Comparison of ENCODE assay signal across 9 mouse cellular contexts in genomic region chrX:8090346-8090953, GRCm38 (mm10). TPM values are rescaled to one million over a fixed set of nuclear protein-coding genes. Genes with fewer than 3 reads are reported as not detected.
A peak's percentile ranks its signal among the peaks of the same experiment; 100 is the strongest.
DNase-seq lines count a peak whose midpoint lies in the region; ATAC-seq and TF ChIP-seq lines count a peak whose summit lies in the region.
"Had no signal": no experiment of that assay in that cellular context is flagged by ENCODE, and none has a peak within 500 bp of the region (broad histone marks: within the 10 kb centered on the region; RNA-seq: fewer than 3 reads in every experiment).

TSS of gene Was (minus strand) at chrX:8090498.

- H3K4me3 ChIP-seq in forebrain, embryonic 12.5 days (replicated peaks): no peak within 1 kb of the TSS
- no peak within 1 kb of the TSS for H3K4me3 ChIP-seq in neural tube, embryonic 15.5 days (replicated peaks)
- H3K4me3 ChIP-seq in left cerebral cortex, adult 2 months: no peak within 1 kb of the TSS

- no peak within 1 kb of the TSS for H3K9ac ChIP-seq in forebrain, embryonic 12.5 days
- H3K9ac ChIP-seq in neural tube, embryonic 15.5 days (replicated peaks): no peak within 1 kb of the TSS

- ATAC-seq in megakaryocyte-erythroid progenitor cell, adult 5-6 weeks (replicated peaks; ENCODE audit: low FRiP score, low TSS enrichment, poor library complexity, severe bottlenecking): peak; percentile 74
- ATAC-seq in forebrain, embryonic 12.5 days (ENCODE audit: low FRiP score): no peak
- no peak for ATAC-seq in neural tube, embryonic 15.5 days (ENCODE audit: low FRiP score)

- no peak within 1 kb of the TSS for H3K27ac ChIP-seq in forebrain, embryonic 12.5 days
- H3K27ac ChIP-seq in neural tube, embryonic 15.5 days (replicated peaks): no peak within 1 kb of the TSS
- H3K27ac ChIP-seq in left cerebral cortex, adult 2 months: no peak within 1 kb of the TSS

- no peaks in the 10 kb centered on the region for H3K36me3 ChIP-seq in forebrain, embryonic 12.5 days (replicated peaks)
- no peaks in the 10 kb centered on the region for H3K36me3 ChIP-seq in neural tube, embryonic 15.5 days

- peak; percentile 10 to 16 for DNase-seq in lung, adult 18-20 months
- DNase-seq in lung, postnatal 10 days: no peak
- DNase-seq in heart, postnatal 36 days: peak; percentile 5 to 18
- no peak for DNase-seq in kidney, adult 11 months
- DNase-seq in left cerebral cortex, adult 2 months (ENCODE audit: extremely low spot score in 1 of 2, low spot score in 2 of 2): no peak
- DNase-seq: kidney, adult 8-10 months had no signal

- no peaks in the 10 kb centered on the region for H3K27me3 ChIP-seq in forebrain, embryonic 12.5 days
- H3K27me3 ChIP-seq in neural tube, embryonic 15.5 days (replicated peaks): no peaks in the 10 kb centered on the region

- no peaks in the 10 kb centered on the region for H3K9me3 ChIP-seq in forebrain, embryonic 12.5 days
- H3K9me3 ChIP-seq in neural tube, embryonic 15.5 days (replicated peaks): no peaks in the 10 kb centered on the region

- TF ChIP-seq CTCF in left cerebral cortex, adult 2 months (IDR thresholded peaks at IDR 0.05): no peak

- no peak within 1 kb of the TSS for H3K4me2 ChIP-seq in forebrain, embryonic 12.5 days
- H3K4me2 ChIP-seq in neural tube, embryonic 15.5 days: no peak within 1 kb of the TSS

- H3K4me1 ChIP-seq in forebrain, embryonic 12.5 days: no peaks in the 10 kb centered on the region
- H3K4me1 ChIP-seq in neural tube, embryonic 15.5 days: no peaks in the 10 kb centered on the region

- 88% methylated on average over 14 of the region's 14 CpGs for WGBS in forebrain, embryonic 12.5 days
- whole genome bisulfite sequencing in neural tube, embryonic 15.5 days: 88% methylated on average over 13 of the region's 14 CpGs

- intact Hi-C loops in heart, postnatal 36 days (cut with DNase I): no loop called here
- intact Hi-C loops in left cerebral cortex, adult 2 months (cut with DNase I): no loop called here

RNA-seq across cellular contexts. Expression of gene Was, which starts in this region (rescaled TPM):
- 1 to 10 TPM; 1.9 to 2.5 TPM for total RNA-seq in heart, postnatal 36 days (2021)
- total RNA-seq in megakaryocyte-erythroid progenitor cell, adult 5-6 weeks (2014; fragmentation: Nextera tagmentation): 39.5 and 46.0 TPM in 2 replicates
- total RNA-seq in megakaryocyte-erythroid progenitor cell, adult 5-6 weeks (2017): 56.1 and 61.3 TPM in 2 replicates
- 0.09 and 0.17 TPM in 2 replicates for polyA plus RNA-seq in forebrain, embryonic 12.5 days (2016; fragmentation: Nextera tagmentation; extraction: Ambion mirVana)
- 0.14 and 2.0 TPM in 2 replicates for polyA plus RNA-seq in neural tube, embryonic 15.5 days (2015; fragmentation: Nextera tagmentation; extraction: Ambion mirVana)
- 1 to 10 TPM; 1.5 to 1.9 TPM for total RNA-seq in left cerebral cortex, adult 2 months (2021)

Comparison
In these comparisons a context has a peak if more than half of its experiments do, and no peak if none do; other contexts are left out.
1. RNA of gene Was (total RNA-seq): 39.5 to 61.3 TPM in megakaryocyte-erythroid progenitor cell, adult 5-6 weeks; 1.9 to 2.5 TPM in heart, postnatal 36 days and 1.5 to 1.9 TPM in left cerebral cortex, adult 2 months; every median in the first group is over 10 times any median in the second.
2. DNase-seq: peak in lung, adult 18-20 months (2 of 2) and heart, postnatal 36 days (2 of 2); none in lung, postnatal 10 days (single experiment), kidney, adult 11 months (single experiment) and left cerebral cortex, adult 2 months (0 of 2).